Mouse (Mus musculus) lung, adult 2 months (tissue): ENCODE measurements around the gene Nr4a1. TPM values are rescaled to one million over a fixed set of nuclear protein-coding genes. Genes with fewer than 3 reads are reported as not detected.

Experiments
- DNase-seq: peaks from one replicate; pipeline ENCODE4 v3.0.0; 2022
- H3K4me1 ChIP-seq: fragments of 200-500 bp; 2 replicates; pipeline ENCODE4 v1.6.1; 2011; ENCODE audit warnings: low read length; ENCODE audit not compliant: control insufficient read depth, insufficient read depth
- H3K4me3 ChIP-seq: fragments of 200-500 bp; replicated peaks from 2 replicates; pipeline ENCODE3; 2011; ENCODE audit warnings: low read depth, mild to moderate bottlenecking, control low read depth, low read length; ENCODE audit errors: extremely low read depth
- CTCF ChIP-seq: fragments of 200-500 bp; IDR thresholded peaks from 2 replicates; pipeline ENCODE4 v1.5.1; 2011; ENCODE audit warnings: mild to moderate bottlenecking, low read length, control low read depth; ENCODE audit not compliant: insufficient read depth
- POLR2A ChIP-seq: fragments of 200-500 bp; IDR thresholded peaks from 2 replicates; pipeline ENCODE4 v1.6.1; 2011; ENCODE audit warnings: low read depth, mild to moderate bottlenecking, control low read depth, low read length, borderline replicate concordance; ENCODE audit errors: extremely low read depth
- WGBS: fragments of 180-500 bp; shearing (Covaris S2); methylation state at CpG from one replicate; pipeline ENCODE4 v1.1.7; 2018; 5-methylcytosine and 5-hydroxymethylcytosine counted together
- polyA plus RNA-seq: library from polyadenylated mRNA; depleted of rRNA; stranded (reverse); fragments of >200 nt; gene quantifications from 2 replicates; pipeline ENCODE4 v1.2.3, GENCODE M21; 2012

The Nr4a1 gene
- polyA plus RNA-seq, 1 experiment, result 40.0 TPM

DNA sequence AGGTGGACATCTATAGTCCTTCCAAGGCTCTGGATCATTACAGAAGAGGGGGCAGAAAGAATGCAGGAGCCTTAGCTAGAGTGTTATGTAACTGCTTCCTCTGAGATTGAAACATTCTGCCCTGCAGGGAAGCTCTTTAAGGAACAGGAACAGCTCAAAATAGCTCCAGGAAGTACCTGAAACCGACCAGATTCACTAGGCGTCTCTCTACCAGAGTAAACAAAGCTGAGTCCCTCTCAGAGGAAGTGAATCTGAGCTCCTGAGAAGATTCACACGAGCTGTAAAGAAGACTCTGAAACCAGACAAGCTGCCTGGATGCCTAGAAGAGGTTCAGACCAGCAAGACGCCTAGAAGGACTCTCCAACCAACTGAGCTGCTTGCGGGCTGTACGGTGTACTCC, 1.5 kb upstream of the Nr4a1 start:
- no peak for DNase-seq
- Histone ChIP-seq H3K4me1 (peaks cover 4% of the 10 kb centered on the region), H3K4me3 (no peak overlapping the region)
- TF ChIP-seq POLR2A, result no peak
- WGBS, result 63% methylated on average over 6 of the region's 6 CpGs

DNA sequence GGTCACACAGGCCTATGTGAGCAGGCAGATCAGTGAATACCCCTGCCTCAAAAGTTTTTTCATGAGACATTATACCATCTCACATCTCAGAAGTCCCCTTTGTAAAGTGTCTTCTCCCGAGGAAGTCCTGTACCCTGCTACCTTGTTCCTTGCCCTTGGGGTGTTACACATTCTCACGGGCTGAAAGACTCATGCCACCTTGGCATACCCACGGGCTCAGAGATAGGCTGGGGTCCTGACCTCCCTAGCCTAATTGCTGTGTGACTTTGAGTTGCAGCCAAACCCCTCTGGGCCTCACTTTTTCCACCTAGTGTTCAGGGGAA, 545 bp upstream of the Nr4a1 start:
- peak overlapping the region; percentile 60 for H3K4me3 ChIP-seq
- peaks cover 4% of the 10 kb centered on the region for H3K4me1 ChIP-seq
- DNase-seq, result no peak
- TF ChIP-seq CTCF (no peak), POLR2A (no peak)
- 27% methylated on average over 3 of the region's 3 CpGs for WGBS

DNA sequence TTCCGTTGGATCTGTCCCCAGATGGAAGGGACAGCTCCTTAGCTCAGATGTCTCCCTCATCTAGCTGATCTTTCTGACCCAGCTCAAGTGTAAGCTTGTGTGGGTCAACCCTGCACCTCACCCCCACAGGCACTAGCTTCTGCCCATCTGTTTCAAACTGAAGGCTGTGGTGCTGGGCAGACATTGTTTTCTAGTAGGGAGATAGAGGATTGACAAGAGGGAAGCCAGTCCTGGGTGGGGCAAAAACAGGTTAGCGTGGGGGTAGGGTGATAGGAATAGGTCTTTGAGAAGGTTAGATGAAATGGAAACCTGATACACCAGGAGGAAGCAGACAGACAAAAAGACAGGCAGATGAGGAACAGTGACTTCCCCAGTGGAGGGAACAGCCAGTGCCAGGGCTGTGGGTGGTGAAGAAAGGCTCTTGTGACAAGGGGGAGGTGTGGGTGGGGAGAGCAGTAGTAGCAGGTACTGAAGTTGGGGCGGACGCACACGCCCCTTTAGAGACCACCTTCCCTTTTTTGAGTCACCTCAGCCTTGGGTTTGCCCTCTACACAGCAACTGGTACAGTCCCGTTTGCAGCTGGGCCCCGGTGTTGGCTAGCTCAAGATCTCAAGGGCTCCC, 1.9 kb downstream of the Nr4a1 start:
- 67% methylated on average over 7 of the region's 7 CpGs for WGBS
- H3K4me3 ChIP-seq, result no peak overlapping the region
- no peak for DNase-seq
- H3K4me1 ChIP-seq, result peaks cover 13% of the 10 kb centered on the region
- TF ChIP-seq POLR2A, result no peak; the same call in 1 of the 2 replicates

DNA sequence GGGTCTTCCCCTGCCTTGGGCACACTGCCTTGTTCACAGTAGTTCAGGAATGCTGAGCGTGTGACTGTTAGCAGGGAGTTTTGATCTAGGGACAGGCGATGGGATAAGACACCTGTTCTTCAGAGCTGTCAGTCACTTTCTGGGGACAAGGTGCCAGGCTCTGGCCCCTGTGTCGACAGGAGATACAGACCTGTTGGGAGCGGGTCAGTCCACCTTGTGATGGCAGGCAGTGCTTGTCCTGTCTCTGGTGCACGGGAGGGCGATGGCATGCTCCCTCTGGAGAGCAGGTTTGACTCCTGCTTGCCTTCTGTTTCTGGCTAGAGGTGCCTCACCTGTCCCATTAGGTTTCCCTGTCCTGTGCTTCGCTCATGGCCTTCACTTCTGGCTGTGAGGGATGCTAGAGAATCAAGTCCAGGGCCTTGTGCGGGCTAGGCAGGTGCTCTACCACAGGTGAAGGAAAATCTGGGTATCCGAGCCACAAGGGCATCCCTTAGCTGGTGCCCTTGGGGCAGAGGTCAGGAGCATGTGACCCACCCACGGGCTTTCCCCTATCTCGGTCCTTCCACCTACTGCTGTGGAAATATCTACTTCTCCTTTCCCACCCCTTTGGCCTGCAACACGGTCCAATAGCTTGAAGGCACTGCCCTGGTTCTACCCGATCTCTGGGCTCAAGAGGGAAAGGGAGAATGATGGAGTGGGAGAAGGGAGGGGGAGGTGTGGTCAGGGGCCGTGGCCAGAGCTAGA, 2.6 kb downstream of the Nr4a1 start:
- no peak for DNase-seq
- 72% methylated on average over 14 of the region's 14 CpGs for WGBS
- Histone ChIP-seq H3K4me1 (peaks cover 17% of the 10 kb centered on the region), H3K4me3 (no peak overlapping the region)
- TF ChIP-seq POLR2A (no peak), CTCF (no peak)

DNA sequence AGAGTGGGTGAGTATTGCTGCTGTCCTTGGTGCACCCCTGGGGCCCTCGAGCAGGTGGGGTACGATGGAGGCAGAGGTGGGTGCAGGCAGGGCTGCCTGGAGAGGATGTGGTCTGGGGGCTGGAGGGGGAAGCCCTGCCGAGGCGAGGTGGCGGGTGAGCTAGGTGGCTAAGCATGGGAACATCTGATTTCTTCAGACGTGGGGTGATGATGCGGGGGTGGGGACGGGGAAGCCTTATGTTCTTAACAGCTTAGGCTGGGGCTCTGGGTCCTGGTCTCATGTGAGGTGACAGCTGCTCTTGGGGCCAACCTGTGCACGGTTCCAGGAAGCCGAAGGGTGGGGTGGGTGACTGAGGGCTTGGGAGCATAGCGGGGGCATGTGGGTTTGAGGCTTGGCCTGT, 4.4 kb downstream of the Nr4a1 start:
- no peak for DNase-seq
- 77% methylated on average over 11 of the region's 11 CpGs for WGBS
- H3K4me1 ChIP-seq, result peaks cover 22% of the 10 kb centered on the region
- no peak overlapping the region for H3K4me3 ChIP-seq
- no peak for TF ChIP-seq POLR2A
- TF ChIP-seq CTCF, result no peak

DNA sequence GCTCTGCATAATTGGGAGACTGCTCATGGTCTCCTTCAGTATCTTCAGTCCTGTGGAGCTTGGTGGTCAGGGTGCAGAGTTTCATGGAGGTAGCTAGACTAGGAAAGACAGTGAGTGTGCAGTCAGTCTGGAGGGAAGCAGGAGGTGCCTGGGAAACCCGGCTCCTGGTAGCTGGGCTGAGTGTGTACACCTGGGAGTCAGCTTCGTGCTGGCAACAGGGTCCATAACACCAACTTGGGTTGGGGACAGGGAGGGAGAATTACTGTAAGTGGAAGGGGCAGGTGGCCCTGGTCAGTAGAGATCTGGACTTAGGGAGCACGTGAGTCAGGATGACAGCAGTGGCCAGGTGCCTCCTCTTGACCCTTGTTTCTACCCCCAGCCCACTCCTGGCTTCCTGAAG, 5.9 kb downstream of the Nr4a1 start:
- no peak for TF ChIP-seq POLR2A
- TF ChIP-seq CTCF, result no peak
- WGBS, result 76% methylated on average over 3 of the region's 3 CpGs
- no peak for DNase-seq
- peaks cover 19% of the 10 kb centered on the region for H3K4me1 ChIP-seq
- H3K4me3 ChIP-seq, result no peak overlapping the region

DNA sequence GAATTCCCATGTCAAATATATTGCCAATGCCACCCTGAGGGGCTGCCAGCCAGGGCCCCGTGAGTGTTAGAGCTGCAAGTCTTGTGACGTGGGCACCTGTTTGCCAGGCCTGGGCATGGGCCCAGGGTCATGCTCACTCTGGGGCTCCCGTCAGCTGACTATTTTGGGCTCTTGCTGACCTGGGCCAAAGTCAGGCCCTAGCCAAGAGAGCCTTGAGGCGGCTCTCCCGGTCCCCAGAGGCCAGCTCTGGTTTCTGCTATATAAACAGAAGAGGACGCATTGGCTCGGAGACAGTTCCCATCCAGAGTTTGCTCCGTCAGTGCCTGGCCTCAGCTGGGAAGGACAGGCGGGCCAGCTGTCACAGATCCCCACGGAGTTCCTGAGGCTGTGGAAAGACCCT, 6.3 kb downstream of the Nr4a1 start:
- WGBS, result 20% methylated on average over 10 of the region's 10 CpGs
- DNase-seq, result no peak
- TF ChIP-seq POLR2A (0 out of 2 replicates have a peak, but pooled peaks have one; percentile 5), CTCF (no peak)
- no peak overlapping the region for H3K4me3 ChIP-seq
- peaks cover 19% of the 10 kb centered on the region for H3K4me1 ChIP-seq

DNA sequence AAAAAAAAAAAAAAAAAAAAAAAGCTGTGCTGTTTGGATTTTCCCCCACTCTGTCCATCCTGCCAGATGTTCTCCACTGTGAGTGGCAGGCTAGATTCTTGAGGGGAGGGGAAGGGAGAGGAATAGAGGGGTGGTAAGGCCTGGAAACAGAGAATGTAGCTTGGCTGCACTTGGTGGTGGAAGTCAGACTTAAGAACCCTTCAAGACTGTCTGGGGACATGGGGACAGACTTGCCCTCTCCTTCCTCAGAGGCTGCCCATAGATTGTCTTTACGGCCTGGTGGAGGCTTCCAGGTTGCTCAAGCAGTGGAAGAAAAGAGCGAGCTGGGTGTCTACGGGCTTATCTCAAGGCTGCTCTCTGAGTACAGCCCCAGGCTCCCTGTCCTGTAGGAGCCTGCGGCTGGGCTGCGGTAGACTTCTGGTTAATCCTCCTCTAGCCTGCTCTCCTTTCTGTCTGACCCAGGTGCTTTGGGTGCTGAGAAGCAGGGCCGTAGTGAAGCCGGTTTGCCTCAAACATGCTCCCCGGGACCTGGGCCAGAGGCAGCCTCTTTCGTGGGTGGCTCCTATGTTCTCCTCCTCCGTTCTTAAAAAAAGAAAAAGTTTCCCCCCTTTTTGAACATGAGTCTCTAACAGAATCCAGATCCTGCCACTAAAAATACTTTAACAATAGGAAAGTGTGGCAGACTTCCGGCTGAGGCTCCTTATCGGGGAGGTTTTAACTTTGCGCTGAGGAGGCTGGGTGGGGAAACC, 7.0 kb downstream of the Nr4a1 start:
- TF ChIP-seq POLR2A, result no peak
- no peak for TF ChIP-seq CTCF
- WGBS, result 21% methylated on average over 13 of the region's 13 CpGs
- no peak for DNase-seq
- peaks cover 21% of the 10 kb centered on the region for H3K4me1 ChIP-seq
- no peak overlapping the region for H3K4me3 ChIP-seq

DNA sequence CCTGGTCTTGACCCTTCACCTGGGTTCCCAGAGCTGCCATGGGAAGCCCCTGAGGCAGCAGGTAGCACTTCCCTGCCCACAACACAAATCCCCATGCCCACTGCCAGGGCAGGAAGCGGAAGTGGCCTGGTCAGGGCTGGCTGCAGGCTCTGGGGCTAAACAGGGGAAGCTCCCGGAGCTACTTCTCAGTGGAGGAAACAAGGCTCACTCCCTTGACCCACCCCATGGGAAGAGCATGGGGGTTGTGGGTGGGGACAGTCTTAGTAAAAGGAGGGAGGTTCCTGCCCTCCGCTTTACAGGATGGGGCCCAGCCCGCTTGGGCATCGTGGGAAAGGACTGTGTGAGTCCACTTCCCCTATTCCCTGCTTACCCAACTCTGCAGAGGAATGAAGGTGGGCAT, 8.4 kb downstream of the Nr4a1 start:
- WGBS, result 38% methylated on average over 5 of the region's 5 CpGs
- 0 out of 2 replicates have a peak, but pooled peaks have one; percentile 22 for TF ChIP-seq POLR2A
- TF ChIP-seq CTCF, result no peak
- Histone ChIP-seq H3K4me1 (peaks cover 25% of the 10 kb centered on the region), H3K4me3 (no peak overlapping the region)
- DNase-seq, result no peak
